Mouse (Mus musculus) monocyte, adult 2 months (primary cell): ENCODE data around the gene P2rx6.

Source experiments
- DNase-seq, 2 experiments: peaks; one replicate each; pipeline ENCODE4 v3.0.0; 2022; ENCODE audit warnings: low spot score in 2 of 2, low read depth in 1 of 2

The P2rx6 gene

DNA sequence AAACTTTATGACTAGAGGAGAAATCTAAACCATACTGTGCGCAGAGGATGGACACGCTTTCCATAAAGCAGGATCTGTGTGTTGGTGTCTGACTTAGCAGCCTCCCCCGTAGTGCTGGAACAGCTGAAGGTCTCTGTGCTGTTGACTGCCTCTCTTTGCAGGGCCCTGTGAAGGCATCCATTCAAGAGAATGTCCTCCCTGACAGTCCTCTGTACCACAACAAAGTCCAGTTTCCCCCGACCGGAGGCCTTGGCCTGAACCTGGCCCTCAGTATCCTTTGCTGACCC is 64.5 kb downstream of the P2rx6 start:
- no peak for DNase-seq
